Mouse (Mus musculus) cerebellum, adult 11-12 months (tissue): ENCODE data around the gene Wipf1.

Experiments used
- DNase-seq: peaks from one replicate; pipeline ENCODE4 v3.0.0; 2022

The Wipf1 gene

GRCm38 (mm10) chr2:73540450-73541162 lies 11.1 kb upstream of the Wipf1 start:
- DNase-seq, result no peak

GRCm38 (mm10) chr2:73539697-73540096 lies 10.2 kb upstream of the Wipf1 start:
- no peak for DNase-seq

GRCm38 (mm10) chr2:73539141-73539540 lies 9.6 kb upstream of the Wipf1 start:
- no peak for DNase-seq

GRCm38 (mm10) chr2:73538590-73538989 lies 9.1 kb upstream of the Wipf1 start:
- no peak for DNase-seq

- DNase-seq, result no peak
Observed at GRCm38 (mm10) chr2:73536091-73536783, 6.7 kb upstream of the Wipf1 start.

GRCm38 (mm10) chr2:73534720-73535119 lies 5.2 kb upstream of the Wipf1 start:
- no peak for DNase-seq

- DNase-seq, result no peak
Observed at GRCm38 (mm10) chr2:73530487-73530886, 953 bp upstream of the Wipf1 start.

GRCm38 (mm10) chr2:73528516-73529355 lies 798 bp downstream of the Wipf1 start:
- DNase-seq, result no peak

GRCm38 (mm10) chr2:73527956-73528355 lies 1.6 kb downstream of the Wipf1 start:
- no peak for DNase-seq

GRCm38 (mm10) chr2:73526691-73527090 lies 2.8 kb downstream of the Wipf1 start:
- DNase-seq, result no peak

GRCm38 (mm10) chr2:73522891-73523290 lies 6.6 kb downstream of the Wipf1 start:
- DNase-seq, result no peak

GRCm38 (mm10) chr2:73522336-73522735 lies 7.2 kb downstream of the Wipf1 start:
- DNase-seq, result no peak

- DNase-seq, result no peak
Observed at GRCm38 (mm10) chr2:73521737-73522136, 7.8 kb downstream of the Wipf1 start.

GRCm38 (mm10) chr2:73518966-73519365 lies 10.6 kb downstream of the Wipf1 start:
- no peak for DNase-seq

- no peak for DNase-seq
Observed at GRCm38 (mm10) chr2:73518311-73518710, 11.2 kb downstream of the Wipf1 start.

- no peak for DNase-seq
Observed at GRCm38 (mm10) chr2:73514178-73514577, 15.4 kb downstream of the Wipf1 start.

GRCm38 (mm10) chr2:73513204-73513749 lies 16.3 kb downstream of the Wipf1 start:
- DNase-seq, result no peak

- no peak for DNase-seq
Observed at GRCm38 (mm10) chr2:73512044-73512443, 17.5 kb downstream of the Wipf1 start.

GRCm38 (mm10) chr2:73510731-73511360 lies 18.7 kb downstream of the Wipf1 start:
- DNase-seq, result no peak

- no peak for DNase-seq
Observed at GRCm38 (mm10) chr2:73510025-73510288, 19.6 kb downstream of the Wipf1 start.

- no peak for DNase-seq
Observed at GRCm38 (mm10) chr2:73509248-73510024, 20.1 kb downstream of the Wipf1 start.

GRCm38 (mm10) chr2:73507886-73508285 lies 21.6 kb downstream of the Wipf1 start:
- no peak for DNase-seq
